Mouse (Mus musculus) embryonic facial prominence, embryonic 14.5 days (tissue): ENCODE measurements at regions not wholly inside any gene's neighbourhood (a gene's known extent, or its start where the extent isn't known, plus 50 kb on each side); places are given as distances from the start of the nearest gene placed in this dataset.

Source experiments
- ATAC-seq: fragments of 200-750 bp; cut with Nextera tagmentation; 2 replicates; pipeline ENCODE4 v1.8.0; 2017; ENCODE audit warnings: low read depth, moderate number of reproducible peaks, moderate TSS enrichment
- DNase-seq: peaks from one replicate; pipeline ENCODE4 v3.0.0-alpha.2; 2015; ENCODE audit warnings: low spot score
- H3K27ac ChIP-seq: fragments of 300-500 bp; sonication (generic); replicated peaks from 2 replicates; pipeline ENCODE4 v1.5.1; 2014; ENCODE audit warnings: low read depth, mild to moderate bottlenecking, low read length, moderate library complexity
- H3K27me3 ChIP-seq: fragments of 300-500 bp; sonication (generic); replicated peaks from 2 replicates; pipeline ENCODE4 v1.6.1; 2014; ENCODE audit warnings: low read length; ENCODE audit not compliant: control insufficient read depth, insufficient read depth
- H3K36me3 ChIP-seq: fragments of 300-500 bp; sonication (generic); 2 replicates; pipeline ENCODE4 v1.6.1; 2014; ENCODE audit warnings: low read length, mixed read lengths; ENCODE audit not compliant: control insufficient read depth, insufficient read depth
- H3K4me1 ChIP-seq: fragments of 300-500 bp; sonication (generic); 2 replicates; pipeline ENCODE4 v1.6.1; 2014; ENCODE audit warnings: antibody characterized with exemption, low read length; ENCODE audit not compliant: control insufficient read depth, insufficient read depth
- H3K4me2 ChIP-seq: fragments of 300-500 bp; sonication (generic); 2 replicates; pipeline ENCODE4 v1.6.1; 2014; ENCODE audit warnings: low read depth, mild to moderate bottlenecking, low read length, moderate library complexity, mixed read lengths
- H3K4me3 ChIP-seq: fragments of 300-500 bp; sonication (generic); 2 replicates; pipeline ENCODE4 v1.5.1; 2014; ENCODE audit warnings: low read depth, mild to moderate bottlenecking, low read length
- H3K9ac ChIP-seq: fragments of 300-500 bp; sonication (generic); 2 replicates; pipeline ENCODE4 v1.6.1; 2014; ENCODE audit warnings: low read depth, mild to moderate bottlenecking, low read length, moderate library complexity, mixed read lengths
- H3K9me3 ChIP-seq: fragments of 300-500 bp; sonication (generic); 2 replicates; pipeline ENCODE4 v1.6.1; 2016; ENCODE audit warnings: low read length; ENCODE audit not compliant: control insufficient read depth
- WGBS: fragments of 180-500 bp; shearing (Covaris S2); extraction: QIAGEN DNeasy Blood & Tissue Kit; methylation state at CpG from one replicate; pipeline ENCODE4 v1.1.7; 2014; 5-methylcytosine and 5-hydroxymethylcytosine counted together

DNA sequence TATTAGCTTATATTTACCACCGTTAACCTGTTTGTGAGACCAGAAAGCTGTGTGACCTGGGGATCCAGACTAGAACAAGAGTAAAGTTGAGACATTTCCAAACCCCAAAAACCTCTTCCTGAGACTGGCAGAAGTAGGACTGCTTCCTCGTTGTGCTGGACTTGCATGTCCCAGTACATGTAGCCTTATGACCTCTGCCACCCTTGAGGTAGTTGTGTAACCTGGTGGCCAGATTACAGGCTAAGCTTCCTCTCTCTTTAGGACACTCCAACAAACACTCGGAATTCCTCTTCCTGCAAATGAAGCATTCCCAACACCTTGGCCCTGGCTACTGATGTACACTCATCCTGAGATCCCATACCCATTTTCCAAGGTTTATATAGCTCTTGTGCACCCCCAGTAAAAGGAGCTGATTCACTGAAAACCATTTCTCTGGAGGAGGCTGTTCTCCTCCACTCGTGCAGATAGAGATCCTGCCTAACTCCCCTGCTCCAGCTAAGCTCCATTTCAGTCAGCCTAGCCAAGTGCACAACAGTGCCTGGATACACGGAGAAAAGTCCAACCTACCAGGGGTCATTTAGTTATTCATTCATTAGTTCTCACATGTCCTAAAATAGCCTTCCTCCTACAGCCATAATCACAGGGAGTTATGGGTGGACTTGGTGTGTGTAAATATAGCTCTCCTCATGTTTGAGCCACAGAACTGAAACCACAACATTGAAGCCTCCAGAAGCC lies 289.4 kb downstream of the Pmp22 start:
- Histone ChIP-seq H3K4me3 (no peak overlapping the region), H3K27me3 (no peaks in the 10 kb centered on the region), H3K36me3 (no peaks in the 10 kb centered on the region), H3K9me3 (no peaks in the 10 kb centered on the region), H3K4me1 (peaks cover 1% of the 10 kb centered on the region; the same call in 1 of the 2 replicates), H3K4me2 (no peak overlapping the region), H3K9ac (no peak overlapping the region), H3K27ac (no peak overlapping the region)
- 76% methylated on average over 5 of the region's 5 CpGs for WGBS
- ATAC-seq (no peak), DNase-seq (no peak)

DNA sequence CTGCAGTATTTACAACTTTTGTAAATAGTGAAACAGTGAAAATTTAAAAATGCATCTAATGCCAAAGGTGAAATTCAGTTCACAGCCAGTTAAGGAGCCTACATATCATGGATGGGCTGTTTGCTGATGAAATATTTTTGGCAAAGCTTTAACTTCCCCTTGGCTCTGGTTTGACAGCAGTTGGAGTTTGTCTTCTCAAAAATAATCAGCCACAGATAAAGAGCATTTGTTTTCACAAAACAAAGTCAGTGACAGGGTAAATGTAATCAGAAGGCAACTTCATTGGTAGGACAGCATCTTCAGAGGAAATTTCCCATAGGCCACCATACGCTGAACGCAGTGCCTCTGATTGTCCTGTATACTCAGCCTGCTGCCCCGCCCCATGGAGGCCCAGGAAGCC lies 291.6 kb downstream of the Pmp22 start:
- Histone ChIP-seq H3K4me1 (no peaks in the 10 kb centered on the region), H3K9ac (no peak overlapping the region), H3K36me3 (no peaks in the 10 kb centered on the region), H3K9me3 (no peaks in the 10 kb centered on the region), H3K27ac (no peak overlapping the region), H3K27me3 (no peaks in the 10 kb centered on the region), H3K4me2 (no peak overlapping the region), H3K4me3 (no peak overlapping the region)
- WGBS, result 76% methylated on average over 3 of the region's 3 CpGs
- no peak for DNase-seq
- no peak for ATAC-seq

DNA sequence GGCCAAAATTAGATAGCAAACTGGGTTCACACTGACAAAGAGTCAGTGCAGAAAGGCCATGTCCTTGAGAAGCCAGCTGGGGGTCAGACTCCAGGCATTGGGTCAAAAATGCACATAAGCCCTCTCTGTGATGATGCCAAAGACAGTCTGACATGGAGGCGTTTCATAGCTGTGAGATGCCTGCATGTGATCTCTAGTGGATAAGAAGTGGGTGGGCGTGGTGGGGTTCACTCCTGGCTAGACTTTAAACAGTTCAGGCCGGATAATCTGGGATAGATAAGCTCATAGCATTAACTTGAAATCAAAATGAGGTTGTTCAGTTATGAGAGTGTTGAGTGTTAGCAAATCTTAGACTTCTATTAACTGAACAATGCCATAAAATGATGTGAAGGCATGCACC lies 293.3 kb downstream of the Pmp22 start:
- no peak for ATAC-seq
- H3K4me3 ChIP-seq, result no peak overlapping the region
- H3K36me3 ChIP-seq, result no peaks in the 10 kb centered on the region
- no peaks in the 10 kb centered on the region for H3K27me3 ChIP-seq
- no peaks in the 10 kb centered on the region for H3K4me1 ChIP-seq
- 69% methylated on average over 3 of the region's 3 CpGs for WGBS
- no peaks in the 10 kb centered on the region for H3K9me3 ChIP-seq
- no peak overlapping the region for H3K9ac ChIP-seq
- DNase-seq, result no peak
- no peak overlapping the region for H3K4me2 ChIP-seq
- H3K27ac ChIP-seq, result no peak overlapping the region

DNA sequence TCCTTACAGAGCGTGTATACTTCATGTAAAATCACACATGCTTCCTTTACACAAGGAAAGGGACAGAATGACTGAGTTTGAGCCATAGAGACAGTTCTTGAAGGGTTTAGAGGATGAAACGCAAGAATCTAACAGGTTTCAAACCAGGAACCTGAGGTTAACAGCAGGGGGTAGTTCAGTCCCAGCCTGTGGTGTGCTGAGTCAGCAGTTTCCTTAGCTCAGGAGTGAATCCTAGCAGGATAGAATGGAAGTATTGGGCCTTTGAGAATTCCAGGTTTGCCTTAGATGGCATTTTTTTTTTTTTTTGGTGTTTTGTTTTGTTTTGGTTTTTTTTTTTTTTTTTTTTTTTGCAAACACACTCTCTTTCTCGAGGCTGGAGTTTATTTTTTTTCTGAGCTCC lies 295.5 kb downstream of the Pmp22 start:
- H3K27ac ChIP-seq, result no peak overlapping the region
- 57% methylated on average over 3 of the region's 3 CpGs for WGBS
- no peak for ATAC-seq
- H3K4me3 ChIP-seq, result no peak overlapping the region
- no peak overlapping the region for H3K9ac ChIP-seq
- no peaks in the 10 kb centered on the region for H3K4me1 ChIP-seq
- DNase-seq, result no peak
- no peaks in the 10 kb centered on the region for H3K9me3 ChIP-seq
- no peaks in the 10 kb centered on the region for H3K36me3 ChIP-seq
- no peak overlapping the region for H3K4me2 ChIP-seq
- no peaks in the 10 kb centered on the region for H3K27me3 ChIP-seq

DNA sequence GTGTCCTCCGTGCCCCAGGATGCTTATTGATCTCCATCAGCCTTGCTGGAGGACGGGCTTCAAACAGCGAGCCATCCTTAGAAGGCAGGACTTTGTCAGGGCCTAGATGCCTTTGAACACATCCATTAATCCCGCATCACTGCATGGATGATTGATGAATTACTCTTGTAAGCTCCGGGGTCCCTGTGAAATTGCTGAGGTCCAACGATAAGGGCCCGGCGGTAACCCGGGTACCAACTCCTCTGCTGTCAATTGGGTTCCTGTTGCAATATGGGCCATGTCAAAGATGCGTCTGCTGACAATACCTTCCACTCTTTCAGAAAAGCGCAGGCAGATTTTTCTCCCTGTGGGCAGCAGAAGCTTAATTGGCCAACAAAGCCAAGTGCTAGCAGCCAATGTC lies 297.0 kb downstream of the Pmp22 start:
- no peaks in the 10 kb centered on the region for H3K4me1 ChIP-seq
- DNase-seq (no peak), ATAC-seq (no peak)
- H3K4me2 ChIP-seq, result no peak overlapping the region
- no peaks in the 10 kb centered on the region for H3K36me3 ChIP-seq
- no peaks in the 10 kb centered on the region for H3K27me3 ChIP-seq
- WGBS, result 52% methylated on average over 11 of the region's 11 CpGs
- no peaks in the 10 kb centered on the region for H3K9me3 ChIP-seq
- no peak overlapping the region for H3K9ac ChIP-seq
- no peak overlapping the region for H3K4me3 ChIP-seq
- H3K27ac ChIP-seq, result no peak overlapping the region

DNA sequence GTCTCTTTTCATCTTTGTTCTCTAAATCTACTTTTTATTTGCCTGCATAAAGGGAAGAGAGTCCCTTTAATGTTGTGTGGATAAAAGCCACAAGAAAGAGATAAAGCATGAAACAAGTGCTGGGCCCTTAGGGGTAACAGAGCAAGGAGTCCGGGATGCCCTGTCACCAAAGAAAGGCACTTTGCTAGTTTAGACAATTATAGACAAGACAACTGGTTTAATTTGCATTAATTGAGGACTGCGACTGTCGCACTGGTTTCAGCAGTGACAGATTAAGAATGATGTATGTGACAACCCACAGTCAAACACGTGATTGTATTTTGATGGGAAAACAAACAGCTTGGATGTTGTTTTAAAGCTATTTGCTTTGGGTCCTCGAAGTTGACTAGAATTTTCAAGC lies 325.0 kb downstream of the Pmp22 start:
- H3K4me2 ChIP-seq, result no peak overlapping the region
- no peaks in the 10 kb centered on the region for H3K27me3 ChIP-seq
- peaks cover 13% of the 10 kb centered on the region; the same call in 1 of the 2 replicates for H3K9me3 ChIP-seq
- 0 out of 2 replicates have a peak, but pooled peaks cover 7% of the 10 kb centered on the region for H3K4me1 ChIP-seq
- no peak for DNase-seq
- no peak overlapping the region for H3K27ac ChIP-seq
- no peaks in the 10 kb centered on the region for H3K36me3 ChIP-seq
- 62% methylated on average over 5 of the region's 5 CpGs for WGBS
- no peak overlapping the region for H3K9ac ChIP-seq
- no peak overlapping the region for H3K4me3 ChIP-seq
- ATAC-seq, result no peak

DNA sequence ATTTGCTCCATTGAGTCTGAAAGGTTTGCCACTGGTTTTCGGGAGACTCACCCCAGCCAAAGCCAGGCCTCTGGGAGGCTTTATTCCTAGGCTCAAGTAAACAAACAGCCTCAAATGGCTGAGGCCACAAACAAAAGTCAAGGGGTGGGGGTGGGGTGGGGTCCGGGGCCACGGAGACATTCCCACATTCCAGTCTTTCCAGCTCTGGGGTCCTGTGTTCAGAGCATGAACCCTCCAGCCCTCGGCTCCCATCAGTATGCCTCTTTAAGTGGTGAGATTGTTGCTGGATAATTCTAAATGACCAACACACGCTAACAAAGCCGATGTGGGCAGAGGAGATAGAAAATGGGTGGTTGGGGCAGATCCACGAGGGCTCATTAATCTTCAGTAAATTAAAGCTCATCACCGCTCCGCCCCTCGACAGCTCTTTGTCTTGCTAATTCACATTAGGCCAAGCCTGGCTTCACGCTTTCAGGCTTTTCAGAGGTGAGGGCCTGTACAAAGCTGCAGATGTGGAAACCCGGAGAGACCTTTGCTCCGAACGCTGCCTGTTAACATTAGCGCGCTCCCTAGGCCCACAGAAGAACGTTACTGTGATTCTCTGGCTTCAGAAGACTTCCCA lies 326.2 kb downstream of the Pmp22 start:
- ATAC-seq (peak; percentile 33; the same call in 1 of the 2 replicates), DNase-seq (peak; percentile 76)
- Histone ChIP-seq H3K36me3 (no peaks in the 10 kb centered on the region), H3K9me3 (peaks cover 13% of the 10 kb centered on the region; the same call in 1 of the 2 replicates), H3K27me3 (no peaks in the 10 kb centered on the region), H3K4me3 (no peak overlapping the region), H3K4me1 (0 out of 2 replicates have a peak, but pooled peaks cover 7% of the 10 kb centered on the region), H3K27ac (no peak overlapping the region), H3K9ac (no peak overlapping the region), H3K4me2 (no peak overlapping the region)
- WGBS, result 33% methylated on average over 17 of the region's 17 CpGs

DNA sequence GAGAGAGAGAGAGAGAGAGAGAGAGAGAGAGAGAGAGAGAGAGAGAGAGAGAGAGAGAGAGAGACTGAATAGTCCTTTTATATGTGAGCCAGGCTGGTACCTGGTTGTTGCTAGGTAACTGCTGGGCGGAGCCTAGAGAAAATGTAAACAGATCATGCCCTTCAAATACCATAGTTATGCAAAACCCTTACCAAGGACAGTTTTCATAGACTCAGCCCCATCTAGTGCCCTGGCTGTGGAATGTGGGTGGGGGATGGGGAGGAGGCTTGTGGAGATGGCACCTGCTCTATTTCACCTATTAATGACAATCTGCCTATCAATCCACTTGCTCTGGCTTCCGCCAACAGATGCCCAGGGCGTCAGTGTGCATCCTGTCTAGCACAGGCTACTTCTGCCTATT lies 327.6 kb downstream of the Pmp22 start:
- no peak overlapping the region for H3K9ac ChIP-seq
- H3K27ac ChIP-seq, result no peak overlapping the region
- no peak overlapping the region for H3K4me2 ChIP-seq
- H3K4me3 ChIP-seq, result no peak overlapping the region
- no peak for DNase-seq
- H3K9me3 ChIP-seq, result peaks cover 10% of the 10 kb centered on the region; the same call in 1 of the 2 replicates
- no peak for ATAC-seq
- H3K36me3 ChIP-seq, result no peaks in the 10 kb centered on the region
- WGBS, result 80% methylated on average over 3 of the region's 3 CpGs
- H3K27me3 ChIP-seq, result no peaks in the 10 kb centered on the region
- 0 out of 2 replicates have a peak, but pooled peaks cover 7% of the 10 kb centered on the region for H3K4me1 ChIP-seq

DNA sequence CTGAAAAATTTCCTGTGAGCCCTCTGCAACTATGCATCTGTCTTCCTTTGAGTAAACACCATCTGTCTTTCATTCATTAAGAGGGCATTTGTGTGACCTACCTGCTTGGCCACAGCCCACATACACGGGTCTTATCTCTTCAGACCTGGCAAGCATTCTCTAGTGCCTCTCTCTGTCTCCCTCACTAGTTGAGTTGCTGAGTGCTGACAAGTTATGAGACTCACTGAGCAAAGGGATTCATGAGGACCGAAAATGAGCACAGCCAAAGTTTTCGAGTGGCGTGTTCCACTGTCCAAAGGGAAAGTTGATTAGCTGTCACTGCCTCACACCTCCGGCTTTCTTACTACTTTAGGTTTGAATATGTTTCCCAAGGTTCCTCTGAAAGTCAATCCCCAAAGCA lies 328.5 kb downstream of the Pmp22 start:
- no peak overlapping the region for H3K27ac ChIP-seq
- H3K4me1 ChIP-seq, result 0 out of 2 replicates have a peak, but pooled peaks cover 7% of the 10 kb centered on the region
- H3K9me3 ChIP-seq, result peaks cover 3% of the 10 kb centered on the region; the same call in 1 of the 2 replicates
- ATAC-seq (no peak), DNase-seq (no peak)
- H3K36me3 ChIP-seq, result no peaks in the 10 kb centered on the region
- H3K4me3 ChIP-seq, result no peak overlapping the region
- H3K27me3 ChIP-seq, result no peaks in the 10 kb centered on the region
- WGBS, result 79% methylated on average over 5 of the region's 5 CpGs
- H3K9ac ChIP-seq, result no peak overlapping the region
- H3K4me2 ChIP-seq, result no peak overlapping the region
